Mouse (Mus musculus): Measurements from ENCODE around the gene Tnnt2. TPM values are rescaled to one million over a fixed set of nuclear protein-coding genes. Genes with fewer than 3 reads are reported as not detected.

Gene Tnnt2
- polyA plus RNA-seq, 1 experiment from 2014 or later, result 37.4 TPM

GRCm38 (mm10) chr1:135798492-135798891 lies 37.7 kb upstream of the Tnnt2 start:
- H3K9me3 ChIP-seq (ENCODE audit: control insufficient read depth, low read length), result no peaks in the 10 kb centered on the region
- peaks cover 42% of the 10 kb centered on the region for H3K4me1 ChIP-seq (replicated peaks; ENCODE audit: control insufficient read depth, insufficient read depth, low read length)
- H3K27ac ChIP-seq (ENCODE audit: low read depth, low read length), result no peak overlapping the region
- H3K36me3 ChIP-seq (ENCODE audit: control insufficient read depth, insufficient read depth, low read length), result no peaks in the 10 kb centered on the region
- WGBS, result 70% methylated on average over 1 of the region's 1 CpGs
- no peak for DNase-seq (ENCODE audit: low spot score)
- no peak overlapping the region for H3K4me2 ChIP-seq
- H3K27me3 ChIP-seq (replicated peaks; ENCODE audit: control insufficient read depth, insufficient read depth, low read length), result peaks cover 1% of the 10 kb centered on the region; the same call in 1 of the 2 replicates
- no peak overlapping the region for H3K4me3 ChIP-seq (ENCODE audit: low read depth, low read length)
- no peak for ATAC-seq (replicated peaks; ENCODE audit: low FRiP score)
- no peak overlapping the region for H3K9ac ChIP-seq (ENCODE audit: low read depth, low read length)

- Histone ChIP-seq H3K27ac (ENCODE audit: low read depth, low read length) (no peak overlapping the region), H3K4me3 (ENCODE audit: low read depth, low read length) (no peak overlapping the region), H3K36me3 (ENCODE audit: control insufficient read depth, insufficient read depth, low read length) (no peaks in the 10 kb centered on the region), H3K9me3 (ENCODE audit: control insufficient read depth, low read length) (no peaks in the 10 kb centered on the region), H3K9ac (ENCODE audit: low read depth, low read length) (no peak overlapping the region), H3K27me3 (replicated peaks; ENCODE audit: control insufficient read depth, insufficient read depth, low read length) (no peaks in the 10 kb centered on the region), H3K4me1 (replicated peaks; ENCODE audit: control insufficient read depth, insufficient read depth, low read length) (peaks cover 36% of the 10 kb centered on the region), H3K4me2 (no peak overlapping the region)
- DNase-seq (ENCODE audit: low spot score) (no peak), ATAC-seq (replicated peaks; ENCODE audit: low FRiP score) (no peak)
- 31% methylated on average over 8 of the region's 8 CpGs for WGBS
Measured at GRCm38 (mm10) chr1:135799109-135799627, 37.0 kb upstream of the Tnnt2 start.

- Histone ChIP-seq H3K27me3 (replicated peaks; ENCODE audit: control insufficient read depth, insufficient read depth, low read length) (no peaks in the 10 kb centered on the region), H3K4me3 (ENCODE audit: low read depth, low read length) (no peak overlapping the region), H3K9ac (ENCODE audit: low read depth, low read length) (no peak overlapping the region), H3K27ac (ENCODE audit: low read depth, low read length) (peak overlapping the region; percentile 20; the same call in 1 of the 2 replicates), H3K4me1 (replicated peaks; ENCODE audit: control insufficient read depth, insufficient read depth, low read length) (peaks cover 26% of the 10 kb centered on the region), H3K4me2 (no peak overlapping the region), H3K36me3 (ENCODE audit: control insufficient read depth, insufficient read depth, low read length) (no peaks in the 10 kb centered on the region), H3K9me3 (ENCODE audit: control insufficient read depth, low read length) (no peaks in the 10 kb centered on the region)
- peak; percentile 63 for DNase-seq (ENCODE audit: low spot score)
- peak; percentile 63 for ATAC-seq (replicated peaks; ENCODE audit: low FRiP score)
- WGBS, result 16% methylated on average over 8 of the region's 8 CpGs
Measured at GRCm38 (mm10) chr1:135800192-135800950, 35.8 kb upstream of the Tnnt2 start.

- Histone ChIP-seq H3K9me3 (ENCODE audit: control insufficient read depth, low read length) (no peaks in the 10 kb centered on the region), H3K4me1 (replicated peaks; ENCODE audit: control insufficient read depth, insufficient read depth, low read length) (peaks cover 2% of the 10 kb centered on the region; the same call in 1 of the 2 replicates), H3K27me3 (replicated peaks; ENCODE audit: control insufficient read depth, insufficient read depth, low read length) (no peaks in the 10 kb centered on the region; the same call in 1 of the 2 replicates), H3K4me3 (ENCODE audit: low read depth, low read length) (no peak overlapping the region), H3K27ac (ENCODE audit: low read depth, low read length) (no peak overlapping the region), H3K36me3 (ENCODE audit: control insufficient read depth, insufficient read depth, low read length) (no peaks in the 10 kb centered on the region), H3K4me2 (no peak overlapping the region), H3K9ac (ENCODE audit: low read depth, low read length) (no peak overlapping the region)
- WGBS, result 56% methylated on average over 10 of the region's 10 CpGs
- DNase-seq (ENCODE audit: low spot score), result no peak
- no peak for ATAC-seq (replicated peaks; ENCODE audit: low FRiP score)
Measured at GRCm38 (mm10) chr1:135807546-135807945, 28.6 kb upstream of the Tnnt2 start.

- DNase-seq (ENCODE audit: low spot score), result no peak
- Histone ChIP-seq H3K27ac (ENCODE audit: low read depth, low read length) (no peak overlapping the region), H3K36me3 (ENCODE audit: control insufficient read depth, insufficient read depth, low read length) (no peaks in the 10 kb centered on the region), H3K27me3 (replicated peaks; ENCODE audit: control insufficient read depth, insufficient read depth, low read length) (no peaks in the 10 kb centered on the region; the same call in none of the 2 replicates), H3K4me2 (no peak overlapping the region), H3K4me1 (replicated peaks; ENCODE audit: control insufficient read depth, insufficient read depth, low read length) (peaks cover 2% of the 10 kb centered on the region; the same call in 1 of the 2 replicates), H3K9ac (ENCODE audit: low read depth, low read length) (no peak overlapping the region), H3K9me3 (ENCODE audit: control insufficient read depth, low read length) (no peaks in the 10 kb centered on the region), H3K4me3 (ENCODE audit: low read depth, low read length) (no peak overlapping the region)
- no peak for ATAC-seq (replicated peaks; ENCODE audit: low FRiP score)
- WGBS, result 54% methylated on average over 2 of the region's 2 CpGs
Measured at GRCm38 (mm10) chr1:135810180-135810579, 26.0 kb upstream of the Tnnt2 start.

GRCm38 (mm10) chr1:135811016-135811646 lies 25.0 kb upstream of the Tnnt2 start:
- 32% methylated on average over 7 of the region's 7 CpGs for WGBS
- Histone ChIP-seq H3K9ac (ENCODE audit: low read depth, low read length) (no peak overlapping the region), H3K4me2 (no peak overlapping the region), H3K27ac (ENCODE audit: low read depth, low read length) (no peak overlapping the region), H3K4me1 (replicated peaks; ENCODE audit: control insufficient read depth, insufficient read depth, low read length) (peaks cover 2% of the 10 kb centered on the region; the same call in 1 of the 2 replicates), H3K36me3 (ENCODE audit: control insufficient read depth, insufficient read depth, low read length) (no peaks in the 10 kb centered on the region), H3K4me3 (ENCODE audit: low read depth, low read length) (no peak overlapping the region), H3K9me3 (ENCODE audit: control insufficient read depth, low read length) (no peaks in the 10 kb centered on the region), H3K27me3 (replicated peaks; ENCODE audit: control insufficient read depth, insufficient read depth, low read length) (peaks cover 1% of the 10 kb centered on the region)
- peak; percentile 64; the same call in 1 of the 2 replicates for ATAC-seq (replicated peaks; ENCODE audit: low FRiP score)
- DNase-seq (ENCODE audit: low spot score), result peak; percentile 73

GRCm38 (mm10) chr1:135812205-135812604 lies 23.9 kb upstream of the Tnnt2 start:
- H3K36me3 ChIP-seq (ENCODE audit: control insufficient read depth, insufficient read depth, low read length), result no peaks in the 10 kb centered on the region
- WGBS, result 80% methylated on average over 3 of the region's 3 CpGs
- H3K4me1 ChIP-seq (replicated peaks; ENCODE audit: control insufficient read depth, insufficient read depth, low read length), result peaks cover 2% of the 10 kb centered on the region; the same call in 1 of the 2 replicates
- H3K27ac ChIP-seq (ENCODE audit: low read depth, low read length), result no peak overlapping the region
- H3K27me3 ChIP-seq (replicated peaks; ENCODE audit: control insufficient read depth, insufficient read depth, low read length), result peaks cover 12% of the 10 kb centered on the region
- H3K9me3 ChIP-seq (ENCODE audit: control insufficient read depth, low read length), result no peaks in the 10 kb centered on the region
- H3K4me2 ChIP-seq, result no peak overlapping the region
- no peak for DNase-seq (ENCODE audit: low spot score)
- no peak overlapping the region for H3K4me3 ChIP-seq (ENCODE audit: low read depth, low read length)
- no peak overlapping the region for H3K9ac ChIP-seq (ENCODE audit: low read depth, low read length)
- ATAC-seq (replicated peaks; ENCODE audit: low FRiP score), result no peak

GRCm38 (mm10) chr1:135812618-135813017 lies 23.5 kb upstream of the Tnnt2 start:
- peaks cover 16% of the 10 kb centered on the region for H3K27me3 ChIP-seq (replicated peaks; ENCODE audit: control insufficient read depth, insufficient read depth, low read length)
- no peak overlapping the region for H3K27ac ChIP-seq (ENCODE audit: low read depth, low read length)
- H3K4me2 ChIP-seq, result no peak overlapping the region
- WGBS, result 54% methylated on average over 2 of the region's 2 CpGs
- ATAC-seq (replicated peaks; ENCODE audit: low FRiP score) (no peak), DNase-seq (ENCODE audit: low spot score) (no peak)
- no peak overlapping the region for H3K9ac ChIP-seq (ENCODE audit: low read depth, low read length)
- H3K9me3 ChIP-seq (ENCODE audit: control insufficient read depth, low read length), result no peaks in the 10 kb centered on the region
- H3K4me3 ChIP-seq (ENCODE audit: low read depth, low read length), result no peak overlapping the region
- H3K4me1 ChIP-seq (replicated peaks; ENCODE audit: control insufficient read depth, insufficient read depth, low read length), result peaks cover 2% of the 10 kb centered on the region; the same call in 1 of the 2 replicates
- no peaks in the 10 kb centered on the region for H3K36me3 ChIP-seq (ENCODE audit: control insufficient read depth, insufficient read depth, low read length)

All from liver, embryonic 11.5 days (tissue).